Mouse (Mus musculus): ENCODE measurements around the gene Prr9. TPM values are rescaled to one million over a fixed set of nuclear protein-coding genes. Genes with fewer than 3 reads are reported as not detected.

Gene Prr9
- total RNA-seq (2014; fragmentation: Nextera tagmentation) = not detected in 2 replicates
- total RNA-seq (2017) = not detected in 2 replicates

GRCm38 (mm10) chr3:92123847-92124246 is at the start of gene Prr9:
TSS of gene Prr9 (minus strand) at chr3:92123947.
- no peak for ATAC-seq (replicated peaks; ENCODE audit: poor library complexity, severe bottlenecking)

- ATAC-seq (replicated peaks; ENCODE audit: poor library complexity, severe bottlenecking) = no peak
Measured at GRCm38 (mm10) chr3:92169847-92170246, 46.1 kb upstream of the Prr9 start.

- peak; percentile 52; the same call in 1 of the 2 replicates for ATAC-seq (replicated peaks; ENCODE audit: poor library complexity, severe bottlenecking)
Measured at GRCm38 (mm10) chr3:92153322-92153721, 29.6 kb upstream of the Prr9 start.

DNA sequence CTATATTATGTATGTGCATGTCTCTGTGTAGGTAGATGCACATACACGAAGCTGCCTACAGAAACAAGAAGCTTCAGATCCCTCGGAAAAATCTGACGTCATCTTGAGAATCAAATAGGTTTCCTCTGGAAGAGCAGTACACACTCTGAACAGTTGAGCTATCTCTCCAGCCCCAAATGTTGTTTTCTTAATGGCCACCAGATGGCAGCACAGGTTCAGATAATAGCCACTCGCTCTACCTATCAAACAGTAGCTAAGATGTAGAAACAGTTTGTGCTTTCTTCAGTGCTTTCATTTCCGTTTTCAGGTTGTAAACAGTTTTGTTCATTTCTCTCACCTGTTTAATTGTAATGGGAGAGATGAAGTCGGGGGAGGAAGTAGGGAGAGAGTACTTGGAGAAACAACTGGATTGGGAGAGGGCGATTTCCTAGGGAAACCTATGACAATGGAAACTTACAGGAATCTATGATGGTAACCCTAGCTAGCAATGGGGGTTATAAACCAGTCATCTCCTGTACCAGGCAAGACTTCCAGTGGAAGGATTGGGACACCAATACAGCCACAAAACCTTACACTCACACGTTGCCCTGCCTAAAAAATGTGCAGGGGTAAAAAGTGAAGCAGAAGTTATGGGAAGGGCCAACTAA is 27.0 kb upstream of the Prr9 start:
- peak; percentile 96 for ATAC-seq (replicated peaks; ENCODE audit: poor library complexity, severe bottlenecking)

GRCm38 (mm10) chr3:92147913-92148312 is 24.2 kb upstream of the Prr9 start:
- ATAC-seq (replicated peaks; ENCODE audit: poor library complexity, severe bottlenecking) = no peak

- ATAC-seq (replicated peaks; ENCODE audit: poor library complexity, severe bottlenecking) = no peak
Measured at GRCm38 (mm10) chr3:92147420-92147819, 23.7 kb upstream of the Prr9 start.

GRCm38 (mm10) chr3:92142644-92143043 is 18.9 kb upstream of the Prr9 start, which contains the start of gene Lelp1:
TSS of gene Lelp1 (minus strand) at chr3:92142744.
- ATAC-seq (replicated peaks; ENCODE audit: poor library complexity, severe bottlenecking) = no peak

DNA sequence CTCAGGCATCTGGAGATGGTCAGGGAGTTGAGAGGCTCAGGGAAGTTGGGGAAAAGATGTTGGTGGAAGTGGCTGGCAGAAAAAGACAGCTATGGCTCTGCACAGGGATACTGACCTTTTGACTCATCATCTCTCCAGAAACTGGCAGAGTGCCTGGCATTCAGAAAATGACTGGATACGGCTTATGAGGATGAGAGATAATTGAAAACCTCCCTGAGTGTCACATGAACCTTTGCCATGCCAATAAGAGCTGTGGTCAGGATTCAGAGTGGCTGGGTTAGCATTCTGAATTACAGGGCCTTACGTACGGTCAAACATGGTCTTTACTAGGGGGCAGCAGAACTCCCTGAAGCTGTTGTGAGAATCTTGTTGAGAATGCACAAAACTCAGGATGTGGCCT is 2.8 kb downstream of the Prr9 start:
- no peak for ATAC-seq (replicated peaks; ENCODE audit: poor library complexity, severe bottlenecking)

GRCm38 (mm10) chr3:92117930-92118329 is 5.8 kb downstream of the Prr9 start:
- ATAC-seq (replicated peaks; ENCODE audit: poor library complexity, severe bottlenecking) = no peak

DNA sequence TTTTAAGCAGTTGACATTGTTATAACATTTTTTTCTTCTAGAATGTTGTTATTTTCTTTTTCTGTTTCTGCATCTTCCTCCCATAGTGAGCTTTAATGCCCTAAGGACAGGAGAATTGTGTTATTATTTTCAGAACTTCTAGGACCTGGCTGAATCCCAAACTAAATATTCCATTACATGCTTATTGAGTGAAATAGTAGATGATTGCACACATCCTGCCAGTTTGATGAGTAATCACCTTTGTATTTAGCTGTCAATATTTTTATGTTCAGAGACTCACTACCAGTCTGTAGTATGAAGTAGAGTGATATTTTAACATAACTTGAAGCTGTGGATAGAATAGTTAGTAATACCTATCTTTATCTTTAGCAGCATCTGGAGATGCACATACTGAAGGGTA is 12.2 kb downstream of the Prr9 start:
- ATAC-seq (replicated peaks; ENCODE audit: poor library complexity, severe bottlenecking) = no peak

DNA sequence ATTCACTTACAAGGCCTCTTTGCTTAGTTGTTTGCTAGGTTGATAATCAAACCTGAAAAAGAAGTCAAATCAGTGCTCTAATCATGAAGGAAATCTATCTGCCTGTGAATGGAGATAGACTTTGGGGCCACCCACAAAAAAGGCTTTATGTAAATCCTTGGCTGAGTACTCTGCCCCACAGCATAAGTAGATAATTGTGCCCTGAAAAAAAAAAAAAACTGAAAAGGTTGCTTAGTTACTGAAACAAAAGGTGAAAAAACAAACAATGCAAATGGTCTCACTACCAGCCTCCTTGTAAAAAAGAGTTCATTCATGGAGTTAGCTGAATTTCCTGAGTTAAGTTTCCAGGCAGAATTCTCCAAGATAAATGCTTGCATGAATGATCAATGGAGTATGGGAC is 13.0 kb downstream of the Prr9 start:
- ATAC-seq (replicated peaks; ENCODE audit: poor library complexity, severe bottlenecking) = no peak

DNA sequence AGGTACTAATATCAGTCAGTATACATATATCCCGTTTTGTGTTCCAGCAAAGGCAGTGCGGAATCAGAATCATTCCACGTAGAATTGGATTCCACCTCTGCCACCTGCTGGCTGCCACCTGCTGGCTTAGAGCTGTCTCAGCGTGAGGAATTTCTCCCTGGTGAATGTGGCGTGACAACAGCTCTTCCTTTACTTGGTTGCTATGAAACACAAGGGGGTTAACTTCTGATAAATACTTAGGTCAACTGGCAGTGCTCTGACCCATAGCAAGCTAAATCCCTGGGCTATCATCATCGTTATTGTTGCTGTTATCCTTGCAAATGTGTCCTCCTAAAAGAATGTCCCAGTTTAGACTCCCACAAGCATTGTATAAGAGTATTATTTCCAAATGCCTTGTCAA is 17.2 kb downstream of the Prr9 start:
- ATAC-seq (replicated peaks; ENCODE audit: poor library complexity, severe bottlenecking) = no peak

DNA sequence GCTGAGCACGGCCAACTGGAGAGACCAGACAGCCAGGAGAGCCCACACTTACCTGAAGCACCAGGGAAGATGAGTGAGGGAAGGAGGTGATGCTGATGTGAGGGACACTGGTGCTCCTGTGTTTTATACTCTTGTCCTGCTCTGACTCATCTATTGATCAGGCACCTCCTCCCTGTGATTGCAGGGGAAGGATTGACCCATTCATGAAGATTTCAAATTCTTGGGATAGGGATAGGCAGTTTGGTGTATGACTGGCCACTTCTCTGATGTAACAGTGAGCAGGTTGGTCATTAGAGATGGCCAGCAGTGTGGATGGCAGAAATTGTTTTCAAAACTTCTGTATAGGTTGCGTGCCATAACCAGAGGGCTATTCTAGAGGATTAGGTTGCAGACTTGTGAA is 40.7 kb downstream of the Prr9 start, which contains the start of gene Lor:
Gene Lor (minus strand): TSS at position 101 of the 400 bp plus-strand sequence.
- no peak for ATAC-seq (replicated peaks; ENCODE audit: poor library complexity, severe bottlenecking)

DNA sequence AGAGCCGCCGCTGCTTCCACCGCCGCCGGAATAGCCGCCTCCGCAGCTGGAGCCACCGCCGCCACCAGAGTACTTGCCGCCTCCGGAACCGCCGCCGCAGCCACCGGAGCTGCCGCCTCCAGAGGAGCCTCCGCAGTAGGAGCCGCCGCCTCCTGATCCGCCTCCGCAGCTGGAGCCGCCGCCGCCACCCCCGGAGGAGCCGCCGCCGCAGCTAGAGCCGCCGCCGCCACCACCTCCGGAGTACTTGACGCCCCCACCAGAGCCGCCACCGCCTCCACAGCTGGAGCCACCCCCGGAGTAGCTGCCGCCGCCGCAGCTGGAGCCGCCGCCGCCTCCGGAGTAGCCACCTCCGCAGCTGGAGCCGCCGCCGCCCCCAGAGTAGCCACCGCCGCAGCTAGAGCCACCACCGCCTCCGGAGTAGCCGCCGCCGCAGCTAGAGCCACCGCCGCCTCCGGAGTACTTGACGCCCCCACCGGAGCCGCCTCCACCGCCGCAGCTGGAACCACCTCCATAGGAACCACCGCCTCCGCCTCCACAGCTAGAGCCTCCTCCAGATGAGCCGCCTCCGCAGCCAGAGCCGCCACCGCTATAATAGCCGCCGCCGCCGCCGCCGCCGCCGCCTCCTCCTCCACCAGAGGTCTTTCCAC is 42.3 kb downstream of the Prr9 start:
- ATAC-seq (replicated peaks; ENCODE audit: poor library complexity, severe bottlenecking) = peak; percentile 38

- peak; percentile 64 for ATAC-seq (replicated peaks; ENCODE audit: poor library complexity, severe bottlenecking)
Measured at GRCm38 (mm10) chr3:92080462-92081284, 43.1 kb downstream of the Prr9 start.

Other genes with a start within 250 kb of the Prr9 start
- not detected in 2 replicates for gene Pglyrp3, start 109.4 kb downstream of the Prr9 start, total RNA-seq (2014; fragmentation: Nextera tagmentation)
- not detected in 2 replicates for gene Pglyrp3, start 109.4 kb downstream of the Prr9 start, total RNA-seq (2017)
- gene Lor, start 40.8 kb downstream of the Prr9 start, total RNA-seq (2014; fragmentation: Nextera tagmentation) = not detected in 2 replicates
- not detected in 2 replicates for gene Lor, start 40.8 kb downstream of the Prr9 start, total RNA-seq (2017)
- not detected in 2 replicates for gene Lelp1, start 18.8 kb upstream of the Prr9 start, total RNA-seq (2014; fragmentation: Nextera tagmentation)
- gene Lelp1, start 18.8 kb upstream of the Prr9 start, total RNA-seq (2017) = not detected in 2 replicates
- gene Sprr2a1, start 91.9 kb upstream of the Prr9 start, total RNA-seq (2014; fragmentation: Nextera tagmentation) = not detected in 2 replicates
- gene Sprr2a1, start 91.9 kb upstream of the Prr9 start, total RNA-seq (2017) = not detected in 2 replicates
- not detected in 2 replicates for gene Sprr2a2, start 92.0 kb upstream of the Prr9 start, total RNA-seq (2014; fragmentation: Nextera tagmentation)
- gene Sprr2a2, start 92.0 kb upstream of the Prr9 start, total RNA-seq (2017) = not detected in 2 replicates
- not detected in 2 replicates for gene Sprr2a3, start 161.5 kb upstream of the Prr9 start, total RNA-seq (2014; fragmentation: Nextera tagmentation)
- gene Sprr2a3, start 161.5 kb upstream of the Prr9 start, total RNA-seq (2017) = not detected in 2 replicates
- not detected in 2 replicates for gene Sprr2b, start 192.7 kb upstream of the Prr9 start, total RNA-seq (2014; fragmentation: Nextera tagmentation)
- not detected in 2 replicates for gene Sprr2b, start 192.7 kb upstream of the Prr9 start, total RNA-seq (2017)
- gene Sprr2d, start 215.2 kb upstream of the Prr9 start, total RNA-seq (2014; fragmentation: Nextera tagmentation) = not detected in 2 replicates
- gene Sprr2d, start 215.2 kb upstream of the Prr9 start, total RNA-seq (2017) = not detected in 2 replicates
- not detected in 2 replicates for gene Sprr2e, start 228.2 kb upstream of the Prr9 start, total RNA-seq (2014; fragmentation: Nextera tagmentation)
- gene Sprr2e, start 228.2 kb upstream of the Prr9 start, total RNA-seq (2017) = not detected in 2 replicates
- gene Sprr2f, start 241.2 kb upstream of the Prr9 start, total RNA-seq (2014; fragmentation: Nextera tagmentation) = not detected in 2 replicates
- not detected in 2 replicates for gene Sprr2f, start 241.2 kb upstream of the Prr9 start, total RNA-seq (2017)